Mouse (Mus musculus) testis, adult 2 months (tissue): ENCODE data around the gene Gm5475.

Source experiments
- CTCF ChIP-seq: fragments of 200-500 bp; IDR thresholded peaks from 2 replicates; pipeline ENCODE4 v1.5.1; 2012; ENCODE audit warnings: low read depth, mild to moderate bottlenecking, inconsistent platforms, low read length, moderate library complexity; ENCODE audit not compliant: control insufficient read depth, insufficient read depth, insufficient replicate concordance
- POLR2A ChIP-seq: fragments of 200-500 bp; IDR thresholded peaks from 2 replicates; pipeline ENCODE4 v1.6.1; 2012; ENCODE audit warnings: low read depth, mild to moderate bottlenecking, inconsistent platforms, low read length, moderate library complexity; ENCODE audit not compliant: control insufficient read depth

DNA sequence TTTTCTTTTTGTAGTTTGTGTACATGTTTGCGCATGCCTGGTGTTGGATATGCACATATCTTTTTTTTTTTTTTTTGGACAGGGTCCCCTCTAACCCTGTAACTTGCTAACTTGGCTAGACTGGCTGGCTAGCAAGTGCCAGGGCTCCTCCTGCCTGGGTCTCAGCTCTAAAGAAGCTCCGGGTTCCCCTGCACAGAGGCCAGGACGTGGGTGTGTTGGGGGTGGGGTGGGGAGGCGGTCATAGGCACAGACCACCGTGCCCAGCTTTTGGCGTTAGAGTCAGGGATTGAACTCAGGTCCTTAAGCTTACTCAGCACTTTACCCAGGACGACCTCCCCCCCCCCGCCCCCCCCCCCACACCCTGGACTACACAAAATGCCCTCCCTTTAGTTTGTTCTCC, 45.8 kb downstream of the Gm5475 start:
- TF ChIP-seq CTCF: no peak
- no peak for TF ChIP-seq POLR2A
